ENCODE assay signal across 8 mouse cellular contexts in genomic region chr8:61403266-61404177, GRCm38 (mm10).
DNase-seq lines count a peak whose midpoint lies in the region; ATAC-seq lines count a peak whose summit lies in the region.

No protein-coding gene starts in this region.

- H3K27ac ChIP-seq in embryonic facial prominence, embryonic 12.5 days, result peak overlapping the region; percentile 46
- peak overlapping the region; percentile 88 for H3K27ac ChIP-seq in midbrain, embryonic 12.5 days (replicated peaks)

- no peak overlapping the region for H3K4me2 ChIP-seq in embryonic facial prominence, embryonic 12.5 days (replicated peaks)
- 0 out of 2 replicates have a peak overlapping the region, but pooled peaks have one; percentile 17 for H3K4me2 ChIP-seq in midbrain, embryonic 12.5 days (replicated peaks)

- WGBS in embryonic facial prominence, embryonic 12.5 days, result 11% methylated on average over 6 of the region's 6 CpGs
- 8% methylated on average over 6 of the region's 6 CpGs for WGBS in midbrain, embryonic 12.5 days

- H3K9ac ChIP-seq in embryonic facial prominence, embryonic 12.5 days, result no peak overlapping the region
- no peak overlapping the region for H3K9ac ChIP-seq in midbrain, embryonic 12.5 days (replicated peaks)

- H3K36me3 ChIP-seq in embryonic facial prominence, embryonic 12.5 days, result no peaks in the 10 kb centered on the region
- H3K36me3 ChIP-seq in midbrain, embryonic 12.5 days, result no peaks in the 10 kb centered on the region

- H3K9me3 ChIP-seq in embryonic facial prominence, embryonic 12.5 days, result no peaks in the 10 kb centered on the region
- no peaks in the 10 kb centered on the region for H3K9me3 ChIP-seq in midbrain, embryonic 12.5 days

- H3K27me3 ChIP-seq in embryonic facial prominence, embryonic 12.5 days, result no peaks in the 10 kb centered on the region
- H3K27me3 ChIP-seq in midbrain, embryonic 12.5 days, result no peaks in the 10 kb centered on the region

- peak; percentile 55 for DNase-seq in adrenal gland, postnatal 14 days
- DNase-seq in kidney, adult 18-20 months, result peak; percentile 56
- DNase-seq in urinary bladder, postnatal 36 days (ENCODE audit: low spot score in 2 of 2), result no peak
- DNase-seq in frontal cortex, postnatal 25 days (ENCODE audit: low spot score in 2 of 2), result no peak
- DNase-seq in c-Kit-positive CD71-positive TER-119-positive erythroid progenitor cells, embryonic 14.5 days (ENCODE audit: low spot score), result no peak
- no peak for DNase-seq in cerebellum, postnatal 36 days

- peak; percentile 43; the same call in 1 of the 2 replicates for ATAC-seq in embryonic facial prominence, embryonic 12.5 days (ENCODE audit: insufficient number of reproducible peaks, insufficient read depth, low FRiP score, low TSS enrichment)
- peak; percentile 86 for ATAC-seq in midbrain, embryonic 12.5 days (ENCODE audit: low FRiP score, low read depth)

- no peak overlapping the region for H3K4me3 ChIP-seq in embryonic facial prominence, embryonic 12.5 days
- no peak overlapping the region for H3K4me3 ChIP-seq in midbrain, embryonic 12.5 days

- no peaks in the 10 kb centered on the region; the same call in 1 of the 2 replicates for H3K4me1 ChIP-seq in embryonic facial prominence, embryonic 12.5 days
- peaks cover 28% of the 10 kb centered on the region for H3K4me1 ChIP-seq in midbrain, embryonic 12.5 days

Comparison
In these comparisons a context has a peak if more than half of its experiments do, and no peak if none do; other contexts are left out.
1. DNase-seq: peak in adrenal gland, postnatal 14 days (single experiment) and kidney, adult 18-20 months (single experiment); none in urinary bladder, postnatal 36 days (0 of 2), frontal cortex, postnatal 25 days (0 of 2), c-Kit-positive CD71-positive TER-119-positive erythroid progenitor cells, embryonic 14.5 days (single experiment) and cerebellum, postnatal 36 days (0 of 2).